Mouse (Mus musculus) heart, embryonic 16.5 days (tissue): Measurements from ENCODE around the gene Fam19a1. TPM values are rescaled to one million over a fixed set of nuclear protein-coding genes. Genes with fewer than 3 reads are reported as not detected.

ENCODE experiments used
- ATAC-seq: fragments of 200-750 bp; cut with Nextera tagmentation; replicated peaks from 2 replicates; pipeline ENCODE4 v1.8.0; 2017; ENCODE audit warnings: moderate number of reproducible peaks; ENCODE audit not compliant: insufficient read depth, low FRiP score; ENCODE audit errors: extremely low read depth
- H3K27ac ChIP-seq: fragments of 300-500 bp; sonication (generic); 2 replicates; pipeline ENCODE4 v1.5.1; 2014; ENCODE audit warnings: mild to moderate bottlenecking, low read length, control low read depth, moderate library complexity
- H3K27me3 ChIP-seq: fragments of 300-500 bp; sonication (generic); 2 replicates; pipeline ENCODE4 v1.6.1; 2014; ENCODE audit warnings: low read length, mixed read lengths; ENCODE audit not compliant: control insufficient read depth, insufficient read depth
- H3K36me3 ChIP-seq: fragments of 300-500 bp; sonication (generic); 2 replicates; pipeline ENCODE4 v1.6.1; 2014; ENCODE audit not compliant: control insufficient read depth, insufficient read depth
- H3K4me1 ChIP-seq: fragments of 300-500 bp; sonication (generic); 2 replicates; pipeline ENCODE4 v1.6.1; 2014; ENCODE audit warnings: low read length, mixed read lengths; ENCODE audit not compliant: control insufficient read depth, insufficient read depth
- H3K4me2 ChIP-seq: fragments of 300-500 bp; sonication (generic); 2 replicates; pipeline ENCODE4 v1.6.1; 2014; ENCODE audit warnings: low read depth, mild to moderate bottlenecking, control low read depth, low read length
- H3K4me3 ChIP-seq: fragments of 300-500 bp; sonication (generic); 2 replicates; pipeline ENCODE4 v1.5.1; 2014; ENCODE audit warnings: mild to moderate bottlenecking, control low read depth, low read length
- H3K9ac ChIP-seq: fragments of 300-500 bp; sonication (generic); 2 replicates; pipeline ENCODE4 v1.6.1; 2014; ENCODE audit warnings: low read length, control low read depth
- H3K9me3 ChIP-seq: fragments of 300-500 bp; sonication (generic); replicated peaks from 2 replicates; pipeline ENCODE4 v1.6.1; 2016; ENCODE audit warnings: low read length; ENCODE audit not compliant: control insufficient read depth
- WGBS: fragments of 180-500 bp; shearing (Covaris S2); extraction: QIAGEN DNeasy Blood & Tissue Kit; methylation state at CpG from one replicate; pipeline ENCODE4 v1.1.7; 2014; 5-methylcytosine and 5-hydroxymethylcytosine counted together
- polyA plus RNA-seq: library from polyadenylated mRNA; unstranded; fragments of >200 nt; fragmentation: Nextera tagmentation; extraction: Ambion mirVana; gene quantifications from 2 replicates; pipeline ENCODE4 v1.2.1, GENCODE M21; 2015

Fam19a1 gene
- polyA plus RNA-seq, 1 experiment from 2014 or later = 0.32 TPM

GRCm38 (mm10) chr6:96283731-96284130, 170.8 kb downstream of the Fam19a1 start:
- H3K9ac ChIP-seq = no peak overlapping the region
- H3K4me2 ChIP-seq = no peak overlapping the region
- WGBS = 74% methylated on average over 4 of the region's 4 CpGs
- H3K4me3 ChIP-seq = no peak overlapping the region
- no peak for ATAC-seq
- H3K27me3 ChIP-seq = no peaks in the 10 kb centered on the region
- no peaks in the 10 kb centered on the region for H3K36me3 ChIP-seq
- H3K9me3 ChIP-seq = no peaks in the 10 kb centered on the region
- no peak overlapping the region for H3K27ac ChIP-seq
- H3K4me1 ChIP-seq = no peaks in the 10 kb centered on the region

GRCm38 (mm10) chr6:96284590-96284989, 171.6 kb downstream of the Fam19a1 start:
- no peak overlapping the region for H3K4me2 ChIP-seq
- H3K9me3 ChIP-seq = no peaks in the 10 kb centered on the region
- H3K4me3 ChIP-seq = no peak overlapping the region
- no peak for ATAC-seq
- no peak overlapping the region for H3K9ac ChIP-seq
- H3K4me1 ChIP-seq = no peaks in the 10 kb centered on the region
- H3K27ac ChIP-seq = no peak overlapping the region
- H3K27me3 ChIP-seq = no peaks in the 10 kb centered on the region
- H3K36me3 ChIP-seq = no peaks in the 10 kb centered on the region
- 80% methylated on average over 4 of the region's 4 CpGs for WGBS

- Histone ChIP-seq H3K27me3 (no peaks in the 10 kb centered on the region), H3K36me3 (no peaks in the 10 kb centered on the region), H3K9me3 (no peaks in the 10 kb centered on the region), H3K4me3 (no peak overlapping the region), H3K4me2 (no peak overlapping the region), H3K9ac (no peak overlapping the region), H3K27ac (no peak overlapping the region), H3K4me1 (no peaks in the 10 kb centered on the region)
- 46% methylated on average over 4 of the region's 4 CpGs for WGBS
- ATAC-seq = no peak
Observed at GRCm38 (mm10) chr6:96286276-96286675, 173.3 kb downstream of the Fam19a1 start.

GRCm38 (mm10) chr6:96287377-96287776, 174.4 kb downstream of the Fam19a1 start:
- Histone ChIP-seq H3K9me3 (no peaks in the 10 kb centered on the region), H3K9ac (no peak overlapping the region), H3K27ac (no peak overlapping the region), H3K36me3 (no peaks in the 10 kb centered on the region), H3K27me3 (no peaks in the 10 kb centered on the region), H3K4me3 (no peak overlapping the region), H3K4me1 (no peaks in the 10 kb centered on the region), H3K4me2 (no peak overlapping the region)
- 55% methylated on average over 2 of the region's 2 CpGs for WGBS
- no peak for ATAC-seq

- Histone ChIP-seq H3K27ac (no peak overlapping the region), H3K9ac (no peak overlapping the region), H3K27me3 (no peaks in the 10 kb centered on the region), H3K36me3 (no peaks in the 10 kb centered on the region), H3K9me3 (no peaks in the 10 kb centered on the region), H3K4me1 (no peaks in the 10 kb centered on the region), H3K4me3 (no peak overlapping the region), H3K4me2 (no peak overlapping the region)
- ATAC-seq = no peak
- 25% methylated on average over 4 of the region's 4 CpGs for WGBS
Observed at GRCm38 (mm10) chr6:96289672-96290071, 176.7 kb downstream of the Fam19a1 start.

GRCm38 (mm10) chr6:96347491-96347890, 234.5 kb downstream of the Fam19a1 start:
- WGBS = 77% methylated on average over 2 of the region's 2 CpGs
- H3K27ac ChIP-seq = no peak overlapping the region

GRCm38 (mm10) chr6:96349446-96350025, 236.6 kb downstream of the Fam19a1 start:
- 48% methylated on average over 7 of the region's 7 CpGs for WGBS
- Histone ChIP-seq H3K27ac (no peak overlapping the region), H3K36me3 (no peaks in the 10 kb centered on the region), H3K9ac (no peak overlapping the region), H3K4me3 (no peak overlapping the region), H3K9me3 (no peaks in the 10 kb centered on the region), H3K4me1 (no peaks in the 10 kb centered on the region), H3K4me2 (peak overlapping the region; percentile 12; the same call in 1 of the 2 replicates), H3K27me3 (no peaks in the 10 kb centered on the region)
- ATAC-seq = no peak

More at GRCm38 (mm10) chr6:96347491-96347890, 234.5 kb downstream of the Fam19a1 start:
- no peaks in the 10 kb centered on the region for H3K36me3 ChIP-seq
- no peak overlapping the region for H3K4me3 ChIP-seq
- H3K27me3 ChIP-seq = no peaks in the 10 kb centered on the region
- no peak for ATAC-seq
- H3K4me2 ChIP-seq = no peak overlapping the region
- H3K9me3 ChIP-seq = no peaks in the 10 kb centered on the region
- H3K4me1 ChIP-seq = no peaks in the 10 kb centered on the region
- no peak overlapping the region for H3K9ac ChIP-seq

- Histone ChIP-seq H3K4me1 (no peaks in the 10 kb centered on the region), H3K27ac (no peak overlapping the region), H3K27me3 (no peaks in the 10 kb centered on the region), H3K36me3 (no peaks in the 10 kb centered on the region), H3K9me3 (no peaks in the 10 kb centered on the region), H3K4me2 (no peak overlapping the region), H3K9ac (no peak overlapping the region), H3K4me3 (no peak overlapping the region)
- no peak for ATAC-seq
- 80% methylated on average over 3 of the region's 3 CpGs for WGBS
Observed at GRCm38 (mm10) chr6:96369544-96369943, 256.6 kb downstream of the Fam19a1 start.

GRCm38 (mm10) chr6:96372848-96373247, 259.9 kb downstream of the Fam19a1 start:
- no peak overlapping the region for H3K27ac ChIP-seq
- no peak overlapping the region for H3K4me3 ChIP-seq
- H3K9ac ChIP-seq = no peak overlapping the region
- no peaks in the 10 kb centered on the region for H3K36me3 ChIP-seq
- no peak overlapping the region for H3K4me2 ChIP-seq
- H3K27me3 ChIP-seq = no peaks in the 10 kb centered on the region
- WGBS = 79% methylated on average over 6 of the region's 6 CpGs
- no peaks in the 10 kb centered on the region for H3K4me1 ChIP-seq
- H3K9me3 ChIP-seq = no peaks in the 10 kb centered on the region
- ATAC-seq = no peak
